Mouse (Mus musculus) megakaryocyte, embryonic 14.5 days (primary cell): ENCODE measurements around the gene Daglb. TPM values are rescaled to one million over a fixed set of nuclear protein-coding genes. Genes with fewer than 3 reads are reported as not detected.
"Not testable (repeated sequence)": the region's sequence is repeated elsewhere in the genome, so short reads cannot be mapped to it uniquely, and the experiment has no call there.

Experiments used
- H3K27me3 ChIP-seq: replicated peaks from 2 replicates; pipeline ENCODE3; 2012; ENCODE audit warnings: inconsistent platforms
- H3K36me3 ChIP-seq: replicated peaks from 2 replicates; pipeline ENCODE3; 2012; ENCODE audit warnings: low read length, inconsistent platforms, mixed read lengths
- H3K4me1 ChIP-seq: 2 replicates; pipeline ENCODE4 v1.6.1; 2012; ENCODE audit warnings: inconsistent platforms
- H3K4me3 ChIP-seq: replicated peaks from 2 replicates; pipeline ENCODE3; 2012; ENCODE audit warnings: moderate library complexity, mild to moderate bottlenecking, inconsistent platforms
- H3K9me3 ChIP-seq: 2 replicates; pipeline ENCODE4 v1.6.1; 2012; ENCODE audit warnings: inconsistent platforms
- FLI1 ChIP-seq: IDR thresholded peaks from 2 replicates; pipeline ENCODE4 v1.6.1; 2012; ENCODE audit warnings: low read length, inconsistent platforms, mixed read lengths
- GATA1 ChIP-seq: IDR thresholded peaks from 3 replicates; pipeline ENCODE4 v1.6.1; 2012; ENCODE audit warnings: mixed read lengths, low read length, inconsistent platforms, borderline replicate concordance
- polyA plus RNA-seq: library from polyadenylated mRNA; stranded (reverse); fragments of >175 nt; gene quantifications from 2 replicates; pipeline ENCODE4 v1.2.3, GENCODE M21; 2012; ENCODE audit warnings: low replicate concordance; ENCODE audit not compliant: insufficient read depth

Gene Daglb
- polyA plus RNA-seq, 1 experiment = 5.3 TPM

DNA sequence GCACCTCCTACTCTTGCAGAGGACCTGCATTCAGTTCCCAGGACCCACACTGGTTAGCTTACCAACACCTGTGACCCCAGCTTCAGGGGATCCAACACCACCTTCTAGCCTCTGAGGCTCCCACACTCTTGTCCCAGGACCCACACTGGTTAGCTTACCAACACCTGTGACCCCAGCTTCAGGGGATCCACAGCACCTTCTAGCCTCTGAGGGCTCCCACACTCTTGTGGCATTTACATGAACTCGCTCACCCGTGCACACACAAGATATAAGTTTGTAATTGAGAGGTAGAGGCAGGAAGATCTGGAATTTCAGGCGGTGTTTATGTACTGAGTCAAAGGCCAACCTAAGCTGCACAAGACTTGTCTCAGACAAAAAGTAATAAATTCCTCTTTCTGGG, 13.5 kb downstream of the Daglb start:
- TF ChIP-seq FLI1 = no peak
- TF ChIP-seq GATA1 = no peak
- Histone ChIP-seq H3K36me3 (peaks cover 95% of the 10 kb centered on the region), H3K9me3 (no peaks in the 10 kb centered on the region), H3K4me3 (no peak overlapping the region), H3K27me3 (no peaks in the 10 kb centered on the region), H3K4me1 (peaks cover 29% of the 10 kb centered on the region)

DNA sequence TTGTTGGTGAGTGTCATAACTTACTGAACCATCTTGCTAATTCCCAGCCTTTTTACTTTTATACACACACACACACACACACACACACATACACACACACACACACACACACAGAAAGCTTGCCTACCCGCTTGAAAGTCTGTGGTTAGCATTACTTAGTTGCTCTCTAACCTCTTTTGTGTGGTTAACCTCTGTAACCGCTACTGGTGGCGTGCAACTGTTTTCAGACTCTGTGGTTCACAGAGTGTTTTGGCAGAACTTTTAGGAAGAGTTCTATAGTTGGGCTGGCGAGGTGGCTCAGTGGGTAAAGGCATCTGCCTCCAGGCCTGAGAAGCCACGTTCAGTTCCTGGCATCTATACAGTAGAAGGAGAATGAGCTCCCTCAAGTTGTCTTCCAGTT, 20.6 kb downstream of the Daglb start:
- no peak for TF ChIP-seq GATA1
- no peak for TF ChIP-seq FLI1
- Histone ChIP-seq H3K27me3 (no peaks in the 10 kb centered on the region), H3K4me1 (peaks cover 44% of the 10 kb centered on the region), H3K36me3 (peaks cover 88% of the 10 kb centered on the region), H3K4me3 (peak overlapping the region; percentile 54), H3K9me3 (no peaks in the 10 kb centered on the region)

DNA sequence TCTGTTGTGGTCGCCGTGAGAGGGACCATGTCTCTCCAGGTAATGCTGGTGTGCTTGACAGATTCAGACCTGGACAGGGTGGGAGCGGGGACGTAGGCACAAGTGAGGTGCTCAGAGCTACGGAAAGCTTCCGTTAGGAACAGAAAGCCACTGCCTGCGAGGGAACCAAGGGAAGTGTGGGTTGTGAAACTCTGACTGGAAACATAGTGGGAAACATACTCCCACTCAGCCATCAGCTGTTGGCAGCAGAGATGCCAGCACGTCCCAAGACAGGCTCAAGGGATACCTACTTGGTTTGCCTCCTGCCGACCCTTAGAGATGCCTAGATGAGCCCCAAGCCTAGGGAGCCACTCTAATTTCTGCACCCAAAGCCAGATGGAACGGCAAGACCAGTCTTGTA, 22.8 kb downstream of the Daglb start:
- Histone ChIP-seq H3K4me1 (peaks cover 62% of the 10 kb centered on the region), H3K36me3 (peaks cover 92% of the 10 kb centered on the region), H3K4me3 (no peak overlapping the region), H3K27me3 (no peaks in the 10 kb centered on the region), H3K9me3 (no peaks in the 10 kb centered on the region)
- no peak for TF ChIP-seq FLI1
- TF ChIP-seq GATA1 = no peak

DNA sequence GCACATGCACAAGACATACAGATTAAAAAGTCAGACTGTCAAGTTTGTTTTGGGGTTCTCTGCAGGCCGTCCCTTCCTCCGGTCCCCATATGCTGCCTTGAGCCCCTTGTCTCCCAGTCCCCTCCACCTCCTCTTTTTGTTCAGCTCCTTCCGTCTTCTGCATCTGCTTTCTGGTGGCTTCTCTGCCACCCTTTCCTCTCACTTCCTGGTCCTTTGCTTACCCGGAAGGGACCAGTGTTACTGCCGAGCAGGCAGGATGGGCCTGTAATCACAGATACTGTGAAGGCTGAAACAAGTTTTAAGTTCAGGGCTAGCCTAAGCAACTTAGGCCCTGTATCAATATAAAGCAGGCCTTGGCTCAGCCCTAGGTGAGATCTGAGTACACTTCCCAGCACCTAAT, 23.6 kb downstream of the Daglb start:
- Histone ChIP-seq H3K36me3 (peaks cover 92% of the 10 kb centered on the region), H3K27me3 (no peaks in the 10 kb centered on the region), H3K9me3 (no peaks in the 10 kb centered on the region), H3K4me3 (no peak overlapping the region), H3K4me1 (peaks cover 65% of the 10 kb centered on the region)
- TF ChIP-seq GATA1 = no peak
- TF ChIP-seq FLI1 = no peak

DNA sequence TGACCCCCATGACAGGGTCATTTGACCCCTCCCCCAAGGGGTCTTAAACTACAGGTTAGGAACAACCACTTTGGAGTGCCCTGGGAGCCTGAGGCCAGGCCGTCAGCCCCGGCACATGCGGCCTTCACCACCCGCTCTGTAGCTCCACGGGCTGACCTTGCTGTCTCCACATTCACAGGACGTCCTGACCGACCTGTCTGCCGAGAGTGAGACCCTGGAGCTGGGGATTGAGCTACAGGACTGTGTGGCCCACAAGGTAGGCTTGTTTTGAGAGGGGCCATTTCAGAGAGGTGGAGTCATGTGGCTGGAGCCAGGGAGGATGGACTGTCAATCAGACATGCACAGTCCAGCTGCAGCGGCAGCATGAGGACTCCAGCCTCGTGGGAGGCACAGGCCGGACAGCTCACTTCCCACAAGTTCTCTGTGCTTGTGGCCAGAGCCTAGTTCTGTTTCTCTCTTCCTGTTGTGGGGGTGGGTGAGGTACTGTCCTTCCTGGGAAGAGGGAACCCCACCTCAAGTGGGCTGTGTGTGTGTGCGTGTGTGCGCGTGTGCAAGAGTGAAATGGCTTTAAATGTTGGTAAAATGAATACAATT, 25.5 kb downstream of the Daglb start:
- H3K36me3 ChIP-seq = peaks cover 91% of the 10 kb centered on the region
- peak overlapping the region; percentile 67 for H3K4me3 ChIP-seq
- no peaks in the 10 kb centered on the region for H3K9me3 ChIP-seq
- H3K27me3 ChIP-seq = no peaks in the 10 kb centered on the region
- TF ChIP-seq GATA1 = no peak
- no peak for TF ChIP-seq FLI1
- peaks cover 64% of the 10 kb centered on the region for H3K4me1 ChIP-seq

DNA sequence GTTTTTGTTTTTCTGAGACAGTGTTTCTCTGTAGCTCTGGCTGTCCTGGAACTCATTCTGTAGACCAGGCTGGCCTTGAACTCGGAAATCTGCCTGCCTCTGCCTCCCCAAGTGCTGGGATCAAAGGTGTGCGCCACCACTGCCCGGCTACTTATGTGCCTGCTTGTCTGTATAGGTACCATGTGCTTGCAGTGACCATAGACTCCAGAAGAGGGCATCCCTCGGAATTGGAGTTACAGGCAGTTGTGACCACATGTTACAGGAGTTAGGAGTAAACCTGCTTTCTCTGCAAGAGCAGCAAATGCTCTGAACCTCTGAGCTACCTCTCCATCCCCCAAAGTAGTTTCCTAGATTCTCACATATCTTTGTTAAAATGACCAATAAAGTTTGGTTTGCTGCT, 27.4 kb downstream of the Daglb start:
- H3K27me3 ChIP-seq = no peaks in the 10 kb centered on the region
- peaks cover 55% of the 10 kb centered on the region for H3K4me1 ChIP-seq
- no peak overlapping the region for H3K4me3 ChIP-seq
- no peaks in the 10 kb centered on the region for H3K9me3 ChIP-seq
- peaks cover 92% of the 10 kb centered on the region for H3K36me3 ChIP-seq
- TF ChIP-seq FLI1 (no peak), GATA1 (no peak)

DNA sequence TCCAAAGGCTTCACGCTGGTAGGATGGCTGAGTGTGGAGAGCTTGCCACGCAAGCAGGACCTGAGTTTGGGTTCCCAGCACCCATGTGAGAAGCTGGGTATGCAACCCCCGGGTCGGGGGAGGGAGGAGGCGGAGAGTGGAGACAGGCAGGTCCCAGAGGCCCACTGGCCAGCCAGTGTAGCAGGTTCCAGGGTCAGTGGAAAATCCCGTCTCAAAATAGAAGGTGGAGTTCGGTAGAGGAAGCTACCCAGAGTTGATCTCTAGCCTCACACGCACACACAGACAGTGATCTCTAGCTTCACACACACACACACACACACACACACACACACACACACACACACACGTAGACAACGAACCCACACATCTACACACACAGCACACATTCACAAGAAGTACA, 28.8 kb downstream of the Daglb start:
- H3K4me1 ChIP-seq = peaks cover 40% of the 10 kb centered on the region
- TF ChIP-seq FLI1 (no peak), GATA1 (no peak)
- H3K36me3 ChIP-seq = peaks cover 91% of the 10 kb centered on the region
- no peak overlapping the region for H3K4me3 ChIP-seq
- H3K27me3 ChIP-seq = no peaks in the 10 kb centered on the region
- H3K9me3 ChIP-seq = no peaks in the 10 kb centered on the region

DNA sequence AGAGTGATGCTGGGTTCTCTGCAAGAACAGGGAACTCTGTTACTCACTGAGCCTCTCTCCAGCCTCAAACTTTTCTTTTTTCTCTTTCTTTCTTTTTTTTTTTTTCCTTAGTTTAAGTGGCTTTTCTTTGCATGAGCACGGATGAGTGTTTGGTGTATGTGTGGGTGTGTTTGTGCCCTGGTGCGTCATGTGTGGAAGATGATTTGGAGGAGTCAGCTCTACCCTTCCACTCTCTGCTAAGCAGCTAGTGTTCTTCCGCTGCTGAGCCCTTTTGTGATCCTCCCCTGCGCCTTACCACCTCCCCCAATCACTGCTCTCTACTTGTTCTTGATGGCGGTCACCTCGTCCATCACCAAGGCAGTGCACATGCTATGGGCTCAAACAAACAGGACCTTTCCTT, 31.3 kb downstream of the Daglb start:
- Histone ChIP-seq H3K36me3 (peaks cover 88% of the 10 kb centered on the region), H3K4me1 (peaks cover 35% of the 10 kb centered on the region)
- TF ChIP-seq GATA1 (no peak), FLI1 (no peak)

DNA sequence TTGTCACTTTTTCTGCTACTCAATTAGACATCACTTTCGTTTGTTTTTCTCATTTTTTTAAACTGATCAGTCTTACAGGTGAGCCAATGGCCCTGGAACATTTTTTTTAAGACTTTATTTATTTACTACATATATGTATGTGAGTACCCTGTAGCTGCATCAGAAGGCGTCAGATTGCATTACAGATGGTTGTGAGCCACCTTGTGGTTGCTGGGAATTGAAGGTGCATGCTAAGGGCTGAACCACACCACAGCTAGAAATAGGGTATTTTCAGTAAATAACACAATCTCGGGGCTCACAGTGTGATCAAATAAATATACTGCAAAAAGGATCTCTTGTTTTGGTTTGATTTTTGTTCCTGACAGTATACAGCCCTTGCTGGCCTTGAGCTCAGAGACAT, 33.1 kb downstream of the Daglb start:
- H3K27me3 ChIP-seq = no peaks in the 10 kb centered on the region
- no peaks in the 10 kb centered on the region for H3K9me3 ChIP-seq
- peaks cover 42% of the 10 kb centered on the region for H3K4me1 ChIP-seq
- peaks cover 88% of the 10 kb centered on the region for H3K36me3 ChIP-seq
- TF ChIP-seq GATA1 = no peak
- TF ChIP-seq FLI1 = no peak
- no peak overlapping the region for H3K4me3 ChIP-seq

More for the DNA sequence above, 31.3 kb downstream of the Daglb start:
- no peak overlapping the region for H3K4me3 ChIP-seq
- no peaks in the 10 kb centered on the region for H3K27me3 ChIP-seq
- H3K9me3 ChIP-seq = no peaks in the 10 kb centered on the region

DNA sequence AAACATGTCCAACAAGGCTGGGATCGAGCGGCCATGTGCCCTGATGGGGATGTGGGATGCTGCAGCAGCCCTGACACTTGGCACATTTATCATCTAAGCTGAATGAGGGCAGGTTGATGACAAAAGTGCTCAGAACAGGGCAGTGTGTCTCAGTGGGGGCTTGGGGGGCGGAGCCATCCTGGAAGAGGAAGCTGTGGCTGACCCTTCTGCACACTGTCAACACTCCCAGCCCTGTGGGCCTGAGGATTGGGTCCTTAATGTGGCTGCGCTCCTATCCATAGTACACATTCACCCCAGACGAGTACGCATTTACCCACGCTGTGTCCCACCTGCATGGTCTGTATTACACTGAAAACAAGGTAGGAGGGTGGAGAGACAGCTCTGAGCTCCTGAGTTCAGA, 34.8 kb downstream of the Daglb start:
- H3K36me3 ChIP-seq = peaks cover 90% of the 10 kb centered on the region

DNA sequence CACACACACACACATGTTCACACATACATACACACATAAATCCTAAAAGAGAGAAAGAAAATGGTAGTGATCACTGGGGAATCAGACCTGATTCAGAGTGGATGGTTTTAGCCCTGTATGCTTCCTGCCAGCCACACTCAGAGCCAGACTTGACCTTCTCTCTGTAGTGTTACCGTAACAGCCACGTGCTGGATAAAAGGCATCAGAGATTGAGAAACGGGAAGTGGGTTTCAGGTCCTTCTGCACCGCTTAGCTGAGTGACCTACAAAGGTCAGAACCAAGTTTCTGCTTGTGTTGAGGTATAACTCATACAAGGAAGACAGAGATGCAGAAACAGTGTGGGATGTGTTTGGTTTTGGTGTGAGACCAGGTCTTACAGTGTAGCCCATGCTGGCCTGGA, 35.3 kb downstream of the Daglb start:
- no peak for TF ChIP-seq FLI1
- no peak for TF ChIP-seq GATA1
- Histone ChIP-seq H3K4me1 (peaks cover 57% of the 10 kb centered on the region), H3K36me3 (peaks cover 90% of the 10 kb centered on the region), H3K9me3 (no peaks in the 10 kb centered on the region), H3K27me3 (no peaks in the 10 kb centered on the region), H3K4me3 (no peak overlapping the region)

More for the DNA sequence above, 34.8 kb downstream of the Daglb start:
- Histone ChIP-seq H3K4me3 (no peak overlapping the region), H3K4me1 (peaks cover 53% of the 10 kb centered on the region), H3K27me3 (no peaks in the 10 kb centered on the region), H3K9me3 (no peaks in the 10 kb centered on the region)
- TF ChIP-seq FLI1 (no peak), GATA1 (no peak)

DNA sequence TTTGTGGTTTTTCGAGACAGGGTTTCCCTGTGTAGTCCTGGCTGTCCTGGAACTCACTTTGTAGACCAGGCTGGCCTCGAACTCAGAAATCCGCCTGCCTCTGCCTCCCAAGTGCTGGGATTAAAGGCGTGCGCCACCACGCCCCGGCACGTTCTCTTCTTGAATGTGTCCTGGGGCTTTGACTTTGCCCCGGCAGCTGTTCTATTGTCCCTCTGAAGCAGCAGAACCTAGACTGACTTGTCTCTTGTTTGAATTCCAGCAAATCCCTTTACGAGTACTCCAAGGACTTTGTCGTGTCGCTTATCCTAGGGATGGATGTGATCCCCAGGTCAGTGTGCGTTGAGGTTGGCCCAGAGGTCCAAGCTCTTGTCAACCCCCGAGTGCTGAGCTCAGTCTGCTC, 36.3 kb downstream of the Daglb start:
- H3K27me3 ChIP-seq, H3K4me3 ChIP-seq, H3K9me3 ChIP-seq: not testable (repeated sequence)
- H3K4me1 ChIP-seq = peaks cover 67% of the 10 kb centered on the region
- peaks cover 91% of the 10 kb centered on the region for H3K36me3 ChIP-seq
